Mouse (Mus musculus) heart, embryonic 13.5 days (tissue): ENCODE results near the gene Ttl. TPM values are rescaled to one million over a fixed set of nuclear protein-coding genes. Genes with fewer than 3 reads are reported as not detected.

Experiments used
- ATAC-seq: fragments of 200-750 bp; cut with Nextera tagmentation; 2 replicates; pipeline ENCODE4 v1.8.0; 2017; ENCODE audit warnings: moderate TSS enrichment; ENCODE audit not compliant: insufficient number of reproducible peaks, low FRiP score, low TSS enrichment; ENCODE audit errors: extremely low read depth
- H3K27ac ChIP-seq: fragments of 300-500 bp; sonication (generic); replicated peaks from 2 replicates; pipeline ENCODE4 v1.5.1; 2015; ENCODE audit warnings: moderate library complexity, mild to moderate bottlenecking, inconsistent platforms
- H3K27me3 ChIP-seq: fragments of 300-500 bp; sonication (generic); replicated peaks from 2 replicates; pipeline ENCODE4 v1.6.1; 2015; ENCODE audit warnings: mild to moderate bottlenecking, inconsistent platforms
- H3K36me3 ChIP-seq: fragments of 300-500 bp; sonication (generic); 2 replicates; pipeline ENCODE4 v1.6.1; 2015; ENCODE audit warnings: mild to moderate bottlenecking, inconsistent platforms
- H3K4me1 ChIP-seq: fragments of 300-500 bp; sonication (generic); 2 replicates; pipeline ENCODE4 v1.6.1; 2015; ENCODE audit warnings: inconsistent platforms
- H3K4me2 ChIP-seq: fragments of 300-500 bp; sonication (generic); 2 replicates; pipeline ENCODE4 v1.6.1; 2015; ENCODE audit warnings: inconsistent platforms, mild to moderate bottlenecking, moderate library complexity
- H3K4me3 ChIP-seq: fragments of 300-500 bp; sonication (generic); 2 replicates; pipeline ENCODE4 v1.5.1; 2015; ENCODE audit warnings: moderate library complexity, mild to moderate bottlenecking, inconsistent platforms
- H3K9ac ChIP-seq: fragments of 300-500 bp; sonication (generic); 2 replicates; pipeline ENCODE4 v1.6.1; 2015; ENCODE audit warnings: inconsistent platforms, mild to moderate bottlenecking, moderate library complexity
- H3K9me3 ChIP-seq: fragments of 300-500 bp; sonication (generic); 2 replicates; pipeline ENCODE4 v1.6.1; 2016; ENCODE audit warnings: inconsistent platforms
- WGBS: fragments of 180-500 bp; shearing (Covaris S2); methylation state at CpG from one replicate; pipeline ENCODE4 v1.1.7; 2015; ENCODE audit warnings: mixed read lengths; 5-methylcytosine and 5-hydroxymethylcytosine counted together
- polyA plus RNA-seq: library from polyadenylated mRNA; unstranded; fragments of >200 nt; fragmentation: Nextera tagmentation; extraction: Ambion mirVana; gene quantifications from 2 replicates; pipeline ENCODE4 v1.2.1, GENCODE M21; 2015

The Ttl gene
- polyA plus RNA-seq, 1 experiment from 2014 or later: 7.5 TPM

- no peaks in the 10 kb centered on the region for H3K36me3 ChIP-seq
- H3K4me1 ChIP-seq: no peaks in the 10 kb centered on the region
- 80% methylated on average over 6 of the region's 6 CpGs for WGBS
- H3K9me3 ChIP-seq: peaks cover 15% of the 10 kb centered on the region; the same call in 1 of the 2 replicates
- H3K4me2 ChIP-seq: no peak overlapping the region
- H3K9ac ChIP-seq: no peak overlapping the region
- ATAC-seq: no peak
- no peak overlapping the region for H3K4me3 ChIP-seq
- no peaks in the 10 kb centered on the region for H3K27me3 ChIP-seq
- no peak overlapping the region for H3K27ac ChIP-seq
Measured at GRCm38 (mm10) chr2:129055741-129056140, 10.0 kb upstream of the Ttl start.

- Histone ChIP-seq H3K9ac (no peak overlapping the region), H3K36me3 (no peaks in the 10 kb centered on the region), H3K4me1 (no peaks in the 10 kb centered on the region), H3K27ac (no peak overlapping the region), H3K4me3 (no peak overlapping the region), H3K9me3 (peaks cover 15% of the 10 kb centered on the region; the same call in 1 of the 2 replicates), H3K4me2 (no peak overlapping the region), H3K27me3 (no peaks in the 10 kb centered on the region)
- no peak for ATAC-seq
- 44% methylated on average over 9 of the region's 9 CpGs for WGBS
Measured at GRCm38 (mm10) chr2:129056597-129056996, 9.1 kb upstream of the Ttl start.

- no peak overlapping the region for H3K4me2 ChIP-seq
- H3K4me1 ChIP-seq: no peaks in the 10 kb centered on the region
- H3K27me3 ChIP-seq: no peaks in the 10 kb centered on the region
- H3K9me3 ChIP-seq: peaks cover 15% of the 10 kb centered on the region; the same call in 1 of the 2 replicates
- 88% methylated on average over 8 of the region's 8 CpGs for WGBS
- no peak overlapping the region for H3K9ac ChIP-seq
- no peak overlapping the region for H3K4me3 ChIP-seq
- ATAC-seq: no peak
- no peaks in the 10 kb centered on the region for H3K36me3 ChIP-seq
- H3K27ac ChIP-seq: no peak overlapping the region
Measured at GRCm38 (mm10) chr2:129057256-129057655, 8.5 kb upstream of the Ttl start.

GRCm38 (mm10) chr2:129057920-129058361 lies 7.8 kb upstream of the Ttl start:
- ATAC-seq: no peak; the same call in 1 of the 2 replicates
- Histone ChIP-seq H3K9ac (no peak overlapping the region), H3K27me3 (no peaks in the 10 kb centered on the region), H3K27ac (no peak overlapping the region), H3K4me1 (no peaks in the 10 kb centered on the region), H3K4me2 (no peak overlapping the region), H3K9me3 (peaks cover 15% of the 10 kb centered on the region; the same call in 1 of the 2 replicates), H3K4me3 (no peak overlapping the region), H3K36me3 (no peaks in the 10 kb centered on the region)
- 74% methylated on average over 6 of the region's 6 CpGs for whole genome bisulfite sequencing

- ATAC-seq: no peak
- 60% methylated on average over 10 of the region's 10 CpGs for WGBS
Measured at GRCm38 (mm10) chr2:129061456-129062059, 4.2 kb upstream of the Ttl start.

GRCm38 (mm10) chr2:129066326-129066725 lies 584 bp downstream of the Ttl start:
- ATAC-seq: peak; percentile 44; the same call in 1 of the 2 replicates
- peaks cover 22% of the 10 kb centered on the region for H3K36me3 ChIP-seq
- WGBS: under 1% methylated on average over 20 of the region's 20 CpGs
- peak overlapping the region; percentile 87 for H3K9ac ChIP-seq
- H3K27ac ChIP-seq: peak overlapping the region; percentile 61
- no peaks in the 10 kb centered on the region for H3K9me3 ChIP-seq
- H3K4me3 ChIP-seq: peak overlapping the region; percentile 76
- no peaks in the 10 kb centered on the region for H3K27me3 ChIP-seq
- peaks cover 18% of the 10 kb centered on the region for H3K4me1 ChIP-seq
- H3K4me2 ChIP-seq: peak overlapping the region; percentile 77

More at GRCm38 (mm10) chr2:129061456-129062059, 4.2 kb upstream of the Ttl start:
- Histone ChIP-seq H3K4me2 (no peak overlapping the region), H3K27me3 (no peaks in the 10 kb centered on the region), H3K9ac (no peak overlapping the region), H3K27ac (no peak overlapping the region), H3K9me3 (peaks cover 11% of the 10 kb centered on the region; the same call in 1 of the 2 replicates), H3K4me3 (no peak overlapping the region), H3K36me3 (no peaks in the 10 kb centered on the region), H3K4me1 (peaks cover 6% of the 10 kb centered on the region; the same call in 1 of the 2 replicates)

- H3K36me3 ChIP-seq: peaks cover 22% of the 10 kb centered on the region
- H3K4me2 ChIP-seq: no peak overlapping the region
- no peak for ATAC-seq
- H3K9me3 ChIP-seq: no peaks in the 10 kb centered on the region
- WGBS: 83% methylated on average over 3 of the region's 3 CpGs
- H3K4me1 ChIP-seq: peaks cover 16% of the 10 kb centered on the region
- H3K9ac ChIP-seq: no peak overlapping the region
- no peak overlapping the region for H3K27ac ChIP-seq
- no peak overlapping the region for H3K4me3 ChIP-seq
- no peaks in the 10 kb centered on the region for H3K27me3 ChIP-seq
Measured at GRCm38 (mm10) chr2:129070296-129070695, 4.6 kb downstream of the Ttl start.

GRCm38 (mm10) chr2:129078313-129078712 lies 12.6 kb downstream of the Ttl start:
- 87% methylated on average over 3 of the region's 3 CpGs for WGBS
- no peak overlapping the region for H3K9ac ChIP-seq
- H3K9me3 ChIP-seq: no peaks in the 10 kb centered on the region; the same call in 1 of the 2 replicates
- H3K4me2 ChIP-seq: no peak overlapping the region
- no peak for ATAC-seq
- H3K4me1 ChIP-seq: peaks cover 8% of the 10 kb centered on the region; the same call in 1 of the 2 replicates
- H3K4me3 ChIP-seq: no peak overlapping the region
- no peaks in the 10 kb centered on the region for H3K27me3 ChIP-seq
- H3K36me3 ChIP-seq: peaks cover 47% of the 10 kb centered on the region
- H3K27ac ChIP-seq: no peak overlapping the region

- Histone ChIP-seq H3K9me3 (no peaks in the 10 kb centered on the region; the same call in 1 of the 2 replicates), H3K27me3 (no peaks in the 10 kb centered on the region), H3K36me3 (peaks cover 51% of the 10 kb centered on the region), H3K4me3 (no peak overlapping the region), H3K4me2 (no peak overlapping the region), H3K9ac (no peak overlapping the region), H3K4me1 (peaks cover 8% of the 10 kb centered on the region; the same call in 1 of the 2 replicates), H3K27ac (no peak overlapping the region)
- 53% methylated on average over 2 of the region's 2 CpGs for WGBS
- no peak for ATAC-seq
Measured at GRCm38 (mm10) chr2:129079194-129079593, 13.5 kb downstream of the Ttl start.

GRCm38 (mm10) chr2:129081097-129081496 lies 15.4 kb downstream of the Ttl start:
- Histone ChIP-seq H3K36me3 (peaks cover 62% of the 10 kb centered on the region), H3K27ac (no peak overlapping the region), H3K4me3 (no peak overlapping the region), H3K9me3 (peaks cover 6% of the 10 kb centered on the region; the same call in 1 of the 2 replicates), H3K9ac (no peak overlapping the region), H3K4me2 (no peak overlapping the region), H3K4me1 (peaks cover 8% of the 10 kb centered on the region; the same call in 1 of the 2 replicates), H3K27me3 (no peaks in the 10 kb centered on the region)
- ATAC-seq: no peak
- WGBS: 61% methylated on average over 13 of the region's 13 CpGs

GRCm38 (mm10) chr2:129083514-129083913 lies 17.8 kb downstream of the Ttl start:
- H3K36me3 ChIP-seq: peaks cover 56% of the 10 kb centered on the region
- H3K27me3 ChIP-seq: no peaks in the 10 kb centered on the region
- H3K27ac ChIP-seq: no peak overlapping the region
- H3K4me2 ChIP-seq: no peak overlapping the region
- WGBS: 88% methylated on average over 5 of the region's 5 CpGs
- H3K4me3 ChIP-seq: no peak overlapping the region
- H3K9ac ChIP-seq: no peak overlapping the region
- no peak for ATAC-seq
- H3K4me1 ChIP-seq: peaks cover 8% of the 10 kb centered on the region; the same call in 1 of the 2 replicates
- H3K9me3 ChIP-seq: 0 out of 2 replicates have a peak, but pooled peaks cover 6% of the 10 kb centered on the region

- Histone ChIP-seq H3K36me3 (peaks cover 66% of the 10 kb centered on the region), H3K9ac (no peak overlapping the region), H3K27me3 (no peaks in the 10 kb centered on the region), H3K4me1 (peaks cover under 1% of the 10 kb centered on the region; the same call in 1 of the 2 replicates), H3K27ac (no peak overlapping the region), H3K4me3 (no peak overlapping the region), H3K9me3 (0 out of 2 replicates have a peak, but pooled peaks cover 6% of the 10 kb centered on the region), H3K4me2 (no peak overlapping the region)
- ATAC-seq: no peak
- 56% methylated on average over 2 of the region's 2 CpGs for WGBS
Measured at GRCm38 (mm10) chr2:129084959-129085358, 19.2 kb downstream of the Ttl start.
